Mouse (Mus musculus) layer of hippocampus, postnatal 10 days (tissue): ENCODE results near the gene Asgr1. TPM values are rescaled to one million over a fixed set of nuclear protein-coding genes. Genes with fewer than 3 reads are reported as not detected.

Experiments used
- microRNA-seq, 2 experiments: library from miRNA; unstranded; fragments of <30 nt; microRNA quantifications; one replicate each; pipeline ENCODE4 v1.2.0; 2021
- total RNA-seq, 2 experiments: library from RNA; stranded (reverse); gene quantifications; 2 replicates each; pipeline ENCODE4 v1.2.3; 2021

Asgr1 gene
- total RNA-seq, 2 experiments from 2014 or later = 1.2 to 1.3 TPM

Small RNA genes within 50 kb of the gene (microRNA-seq; reads per million reads assigned to microRNA genes)
- 7,935 to 11,302 reads per million in 2 experiments for gene Mir324

Other genes starting within 250 kb of the Asgr1 start
- not detected for gene Tmem102, start 248.5 kb upstream of the Asgr1 start, total RNA-seq
- not detected for gene Gm39566, start 238.8 kb upstream of the Asgr1 start, total RNA-seq
- gene Spem2, start 235.6 kb upstream of the Asgr1 start, total RNA-seq = not detected
- gene Spem1, start 231.9 kb upstream of the Asgr1 start, total RNA-seq = under 1 TPM; 0.34 to 0.54 TPM
- gene Nlgn2, start 216.3 kb upstream of the Asgr1 start, total RNA-seq = 100 to 1,000 TPM; 227 to 245 TPM
- gene Tmem256, start 215.6 kb upstream of the Asgr1 start, total RNA-seq = 100 to 1,000 TPM; 148 to 153 TPM
- gene Plscr3, start 207.7 kb upstream of the Asgr1 start, total RNA-seq = 10 to 100 TPM; 31.2 to 37.7 TPM
- gene Tnk1, start 195.4 kb upstream of the Asgr1 start, total RNA-seq = under 1 TPM in 1 of 2 experiments, not detected in 1; 0.25 TPM
- not detected for gene Tmem95, start 176.1 kb upstream of the Asgr1 start, total RNA-seq
- gene Kctd11, start 172.7 kb upstream of the Asgr1 start, total RNA-seq = under 1 TPM; 0.85 TPM
- under 1 TPM; 0.16 to 0.21 TPM for gene Acap1, start 158.5 kb upstream of the Asgr1 start, total RNA-seq
- gene 2810408A11Rik, start 153.1 kb upstream of the Asgr1 start, total RNA-seq = 1 to 10 TPM; 2.4 to 2.5 TPM
- gene Neurl4, start 153.0 kb upstream of the Asgr1 start, total RNA-seq = 100 to 1,000 TPM; 127 to 146 TPM
- gene Gps2, start 140.2 kb upstream of the Asgr1 start, total RNA-seq = 10 to 100 TPM; 27.8 to 30.2 TPM
- 100 to 1,000 TPM; 479 to 501 TPM for gene Eif5a, start 132.1 kb upstream of the Asgr1 start, total RNA-seq
- gene Ybx2, start 118.3 kb upstream of the Asgr1 start, total RNA-seq = 1 to 10 TPM; 9.2 to 9.5 TPM
- gene Slc2a4, start 105.9 kb upstream of the Asgr1 start, total RNA-seq = 1 to 10 TPM; 1.7 to 2.0 TPM
- gene Cldn7, start 89.3 kb upstream of the Asgr1 start, total RNA-seq = not detected
- gene Ctdnep1, start 72.9 kb upstream of the Asgr1 start, total RNA-seq = 100 to 1,000 TPM; 101 to 105 TPM
- 10 to 100 TPM; 98.0 to 99.5 TPM for gene Elp5, start 71.6 kb upstream of the Asgr1 start, total RNA-seq
- gene Gabarap, start 62.9 kb upstream of the Asgr1 start, total RNA-seq = 100 to 1,000 TPM; 256 to 267 TPM
- 10 to 100 TPM; 40.1 to 43.7 TPM for gene Phf23, start 58.3 kb upstream of the Asgr1 start, total RNA-seq
- gene Dvl2, start 53.5 kb upstream of the Asgr1 start, total RNA-seq = 10 to 100 TPM; 26.1 to 38.9 TPM
- 10 to 100 TPM; 55.7 to 57.6 TPM for gene Acadvl, start 38.7 kb upstream of the Asgr1 start, total RNA-seq
- 100 to 1,000 TPM; 705 to 717 TPM for gene Dlg4, start 37.1 kb upstream of the Asgr1 start, total RNA-seq
- not detected for gene Asgr2, start 38.6 kb downstream of the Asgr1 start, total RNA-seq
- gene Mgl2, start 76.2 kb downstream of the Asgr1 start, total RNA-seq = under 1 TPM; 0.67 to 0.69 TPM
- 1 to 10 TPM; 1.2 to 1.4 TPM for gene Clec10a, start 102.1 kb downstream of the Asgr1 start, total RNA-seq
- 10 to 100 TPM; 32.8 to 39.6 TPM for gene Slc16a11, start 158.7 kb downstream of the Asgr1 start, total RNA-seq
- gene Slc16a13, start 167.0 kb downstream of the Asgr1 start, total RNA-seq = 10 to 100 TPM in 1 of 2 experiments, 1 to 10 TPM in 1; 9.2 to 12.1 TPM
- 1 to 10 TPM; 4.3 to 7.4 TPM for gene Bcl6b, start 175.7 kb downstream of the Asgr1 start, total RNA-seq
- 10 to 100 TPM; 44.8 to 55.3 TPM for gene 0610010K14Rik, start 183.8 kb downstream of the Asgr1 start, total RNA-seq
- gene Gm21988, start 185.7 kb downstream of the Asgr1 start, total RNA-seq = 1 to 10 TPM; 6.6 to 8.7 TPM
- 100 to 1,000 TPM; 306 to 350 TPM for gene Rnasek, start 185.8 kb downstream of the Asgr1 start, total RNA-seq
- under 1 TPM; 0.45 to 0.69 TPM for gene Alox12, start 201.3 kb downstream of the Asgr1 start, total RNA-seq